Mouse (Mus musculus) ES-CJ7 (cell line): ENCODE data around the gene Fam98c.
A peak's percentile ranks its signal among the peaks of the same experiment; 100 is the strongest.
"Not testable (repeated sequence)": the region's sequence is repeated elsewhere in the genome, so short reads cannot be mapped to it uniquely, and the experiment has no call there.

Source experiments
- DNase-seq: peaks from one replicate; pipeline ENCODE4 v3.0.0; 2011; ENCODE audit warnings: low read depth, low spot score

Fam98c gene

DNA sequence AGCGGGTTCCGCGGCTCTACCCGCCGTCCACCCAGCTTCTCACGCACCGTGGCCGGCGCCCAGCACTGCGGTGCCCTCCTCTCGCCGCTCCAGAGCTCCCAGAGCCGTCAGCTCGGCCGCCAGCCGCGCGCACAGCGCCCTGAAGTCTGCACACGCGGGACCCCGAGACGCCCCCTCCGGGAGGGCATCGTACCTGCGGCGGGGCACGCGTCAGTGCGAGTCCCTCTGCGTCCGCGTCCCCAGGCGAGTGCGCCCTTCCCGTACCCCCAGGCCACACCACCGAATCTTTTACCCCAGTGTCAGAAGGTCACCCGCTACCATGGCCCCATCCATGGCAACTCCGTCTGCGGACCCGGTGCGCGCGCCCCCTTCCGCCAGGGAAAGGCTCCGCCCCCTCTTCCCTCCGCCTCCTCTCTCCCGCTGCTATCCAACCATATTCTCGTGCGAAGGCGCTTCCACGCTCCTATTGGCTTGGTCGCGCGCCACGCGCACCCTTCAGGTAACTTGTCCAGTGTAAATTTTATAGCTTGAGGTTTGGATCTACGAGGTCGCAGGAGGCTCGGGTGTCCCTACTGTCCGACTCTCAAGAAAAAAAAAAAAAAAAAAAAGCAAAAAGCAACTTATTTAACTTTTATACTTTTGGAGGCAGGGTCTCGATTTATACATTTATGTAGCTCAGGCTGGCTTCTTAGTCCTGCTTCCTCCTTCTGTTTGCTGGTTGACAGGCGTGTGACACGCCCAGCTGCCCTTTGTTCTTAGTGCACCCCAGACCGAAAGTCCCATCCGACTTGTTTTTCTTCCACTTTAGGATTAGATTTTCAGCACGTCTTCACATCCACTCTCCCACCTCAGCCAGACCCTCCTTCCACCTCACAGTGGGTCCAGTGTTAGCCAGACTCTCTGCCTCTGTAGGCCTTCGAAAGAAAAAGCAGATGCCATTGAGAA is at the start of gene Fam98c:
TSS of gene Fam98c (minus strand) at position 397 of the 945 bp plus-strand sequence.
- DNase-seq = peak; percentile 88

GRCm38 (mm10) chr7:29202577-29202976 is 46.5 kb upstream of the Fam98c start:
- DNase-seq = no peak

DNA sequence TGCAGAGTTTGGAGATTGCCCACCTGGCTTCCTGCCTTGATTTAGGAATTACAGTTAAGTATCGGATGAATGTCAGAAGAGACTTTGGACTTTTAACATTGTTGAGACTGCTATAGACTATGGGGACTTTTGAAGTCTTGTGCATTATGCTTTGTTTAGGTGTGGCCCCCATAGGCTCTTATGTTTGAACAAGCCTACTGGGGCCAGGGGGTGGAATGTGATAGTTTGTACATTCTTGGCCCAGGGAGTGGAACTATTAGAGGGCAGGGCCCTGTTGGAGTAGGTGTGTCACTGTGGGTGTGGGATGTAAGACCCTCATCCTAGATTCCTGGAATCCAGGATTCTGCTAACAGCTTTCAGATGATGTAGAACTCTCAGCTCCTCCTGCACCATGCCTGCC is 38.2 kb upstream of the Fam98c start:
- DNase-seq = not testable (repeated sequence)

- DNase-seq = not testable (repeated sequence)
These were observed 25.3 kb upstream of the Fam98c start for GRCm38 (mm10) chr7:29181323-29181722.

DNA sequence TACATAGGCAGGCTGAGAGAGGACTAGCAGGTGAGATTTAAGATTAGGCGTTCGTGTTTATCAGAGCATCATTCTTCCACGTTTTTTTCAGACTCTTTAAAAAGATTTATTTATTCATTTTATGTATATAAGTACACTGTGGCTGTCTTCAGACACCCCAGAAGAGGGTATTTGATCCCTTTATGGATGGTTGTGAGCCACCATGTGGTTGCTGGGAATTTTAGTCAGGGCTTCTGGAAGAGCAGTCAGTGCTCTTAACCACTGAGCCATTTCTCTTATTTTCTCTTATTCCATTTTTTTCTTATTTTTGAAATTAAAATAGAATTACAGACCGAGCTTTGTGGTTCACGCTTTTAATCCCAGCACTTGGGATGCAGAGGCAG is 24.8 kb upstream of the Fam98c start:
- no peak for DNase-seq

DNA sequence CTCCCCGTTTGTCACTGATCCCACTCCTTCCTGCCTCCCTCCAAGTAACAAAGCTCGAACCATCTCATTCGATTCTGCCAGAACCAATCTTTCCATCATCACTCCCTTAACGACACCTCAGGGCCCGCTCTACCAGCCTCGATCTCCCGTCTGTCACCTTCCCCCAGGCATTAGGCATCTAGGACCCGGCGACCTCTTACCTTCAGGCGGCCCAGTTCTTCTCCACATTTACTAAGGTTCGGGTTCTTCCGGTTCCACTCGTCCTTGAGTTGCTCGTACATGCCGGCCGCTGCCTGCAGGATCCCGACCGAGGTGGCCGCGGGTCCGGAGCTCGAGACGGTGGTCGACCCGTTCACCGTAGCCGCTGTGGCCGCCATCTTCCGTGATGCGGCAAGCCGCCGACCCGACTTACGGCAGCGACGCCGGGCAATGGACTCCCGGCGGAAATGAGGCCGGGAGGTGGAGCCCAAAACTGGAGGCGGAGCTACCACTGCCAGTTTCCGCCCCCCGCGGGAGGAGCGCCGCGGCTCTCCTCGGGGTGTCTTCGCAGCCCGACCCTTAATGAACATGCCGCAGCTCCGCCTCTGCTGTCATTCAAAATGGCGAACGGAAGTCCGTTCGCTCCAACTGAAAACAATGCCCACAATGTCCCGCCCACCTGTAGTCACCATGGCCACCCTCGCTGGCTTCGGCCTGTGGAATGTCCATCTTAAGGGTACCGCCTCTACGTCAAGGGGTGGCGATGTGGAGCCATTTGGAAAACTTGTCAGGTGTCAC is 24.2 kb upstream of the Fam98c start, which contains the start of gene Psmd8:
TSS of gene Psmd8 (minus strand) at position 625 of the 777 bp plus-strand sequence.
- DNase-seq = peak; percentile 99

- no peak for DNase-seq
These were observed 23.3 kb upstream of the Fam98c start for GRCm38 (mm10) chr7:29179323-29179722.

DNA sequence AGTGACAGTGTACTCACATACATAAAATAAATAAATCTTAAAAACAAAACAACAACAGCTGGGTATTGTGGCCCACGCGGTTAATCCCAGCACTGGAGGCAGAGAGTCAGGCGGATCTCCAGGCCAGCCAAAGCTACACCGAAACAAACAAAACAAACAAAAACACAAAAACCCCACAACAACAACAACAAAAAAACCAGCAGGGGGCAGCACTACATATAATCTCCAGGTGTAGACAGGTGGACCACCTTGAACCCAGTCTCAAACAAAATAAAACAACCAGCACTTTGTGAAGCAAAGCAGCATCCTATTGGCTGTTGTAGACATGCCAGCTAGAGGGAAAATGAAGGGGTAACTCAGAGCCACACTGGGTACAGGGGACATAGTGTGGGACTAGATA is 22.1 kb upstream of the Fam98c start:
- DNase-seq = peak; percentile 59

DNA sequence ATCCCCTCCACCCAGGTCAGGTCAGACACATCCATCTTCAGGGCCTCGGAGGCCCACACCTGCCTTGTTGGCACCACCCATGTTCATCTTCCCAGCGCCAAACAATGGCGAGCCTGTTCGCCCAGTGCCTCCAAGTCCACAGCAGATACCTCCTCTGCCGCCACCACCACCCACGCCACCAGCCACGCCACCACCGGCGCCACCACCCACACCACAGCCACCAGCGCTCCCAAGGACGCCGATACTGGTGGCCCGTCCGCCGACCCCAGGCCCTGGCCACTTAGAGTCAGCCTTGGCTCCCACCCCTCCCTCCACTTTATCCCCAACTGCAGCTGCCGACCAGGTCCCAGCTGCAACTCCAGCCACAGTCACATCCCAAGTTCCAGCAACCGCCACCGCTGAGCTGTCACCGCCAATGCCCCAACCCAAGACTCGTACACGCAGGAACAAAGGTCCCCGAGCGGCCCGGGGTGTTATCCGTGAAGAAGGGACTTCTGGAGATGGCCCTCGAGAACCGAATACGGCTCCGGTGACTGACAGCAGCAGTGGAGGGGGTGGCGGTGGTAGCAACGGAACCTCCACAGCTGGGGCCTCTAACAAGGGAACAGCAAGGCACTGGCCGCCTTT is 16.5 kb upstream of the Fam98c start:
- no peak for DNase-seq

GRCm38 (mm10) chr7:29171562-29172097 is 15.6 kb upstream of the Fam98c start:
- no peak for DNase-seq

- DNase-seq = no peak
These were observed 14.9 kb upstream of the Fam98c start for GRCm38 (mm10) chr7:29170755-29171561.

DNA sequence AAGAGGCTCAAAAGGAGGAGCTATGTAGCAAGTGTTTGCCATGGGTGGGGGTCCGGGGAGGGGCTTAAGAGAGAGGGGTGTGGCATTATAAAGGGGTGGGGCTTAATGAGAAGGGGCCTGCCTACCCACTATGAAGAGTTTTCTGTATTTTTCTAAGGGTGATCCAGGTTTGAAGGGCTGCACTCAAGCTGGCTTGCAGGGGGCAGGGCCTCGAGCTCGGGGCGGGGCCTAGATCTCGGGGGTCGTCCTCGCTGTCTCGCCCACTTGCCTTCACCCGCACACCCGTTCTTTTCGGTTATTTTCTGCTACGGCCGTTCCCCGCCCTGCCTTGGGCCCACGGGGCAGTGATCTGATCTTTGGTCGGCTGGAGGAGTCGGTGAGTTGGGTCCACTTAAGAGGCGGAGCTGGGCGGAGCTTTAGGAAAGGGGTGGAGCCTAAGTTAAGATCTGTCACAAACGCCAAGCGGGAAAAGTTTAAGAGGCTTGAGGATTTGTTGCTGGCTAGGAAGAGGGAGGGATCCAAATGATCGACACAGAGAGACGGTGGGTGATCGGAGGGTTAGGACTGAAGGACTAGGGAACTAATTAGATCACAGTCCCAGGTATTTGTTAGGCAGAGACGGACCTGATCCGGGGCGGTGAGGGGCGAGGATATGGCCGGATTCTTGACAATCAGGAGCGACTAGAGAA is 14.2 kb upstream of the Fam98c start, which contains the start of the genes Ggn and Spred3:
TSS of gene Ggn (plus strand) at position 145 of the 689 bp plus-strand sequence.
TSS of gene Spred3 (minus strand) at position 346 of the 689 bp plus-strand sequence.
- peak; percentile 80 for DNase-seq

GRCm38 (mm10) chr7:29169231-29170065 is 13.4 kb upstream of the Fam98c start:
- DNase-seq = peak; percentile 93

GRCm38 (mm10) chr7:29168791-29169230 is 12.8 kb upstream of the Fam98c start:
- peak; percentile 67 for DNase-seq

- peak; percentile 69 for DNase-seq
These were observed 12.2 kb upstream of the Fam98c start for GRCm38 (mm10) chr7:29168121-29168695.

DNA sequence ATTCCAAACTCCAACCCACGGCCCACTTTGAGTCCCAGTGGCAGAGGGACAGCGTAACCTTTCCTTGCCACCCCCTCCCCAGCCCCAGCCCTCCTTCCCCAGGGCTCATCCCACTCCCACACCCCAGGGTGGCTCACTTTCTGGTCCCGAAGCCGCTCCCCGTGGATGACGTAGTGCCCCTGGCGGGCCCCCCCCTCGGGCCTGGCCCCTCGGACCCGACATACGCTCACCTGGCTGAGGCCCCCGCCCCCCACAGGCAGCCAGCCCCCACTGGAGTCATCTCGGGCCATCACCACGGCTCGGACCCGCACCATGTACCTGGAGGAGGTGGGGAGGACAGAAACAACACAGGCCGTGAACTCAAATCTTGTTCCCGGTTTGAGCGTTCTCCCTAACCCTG is 11.6 kb upstream of the Fam98c start:
- DNase-seq = no peak

DNA sequence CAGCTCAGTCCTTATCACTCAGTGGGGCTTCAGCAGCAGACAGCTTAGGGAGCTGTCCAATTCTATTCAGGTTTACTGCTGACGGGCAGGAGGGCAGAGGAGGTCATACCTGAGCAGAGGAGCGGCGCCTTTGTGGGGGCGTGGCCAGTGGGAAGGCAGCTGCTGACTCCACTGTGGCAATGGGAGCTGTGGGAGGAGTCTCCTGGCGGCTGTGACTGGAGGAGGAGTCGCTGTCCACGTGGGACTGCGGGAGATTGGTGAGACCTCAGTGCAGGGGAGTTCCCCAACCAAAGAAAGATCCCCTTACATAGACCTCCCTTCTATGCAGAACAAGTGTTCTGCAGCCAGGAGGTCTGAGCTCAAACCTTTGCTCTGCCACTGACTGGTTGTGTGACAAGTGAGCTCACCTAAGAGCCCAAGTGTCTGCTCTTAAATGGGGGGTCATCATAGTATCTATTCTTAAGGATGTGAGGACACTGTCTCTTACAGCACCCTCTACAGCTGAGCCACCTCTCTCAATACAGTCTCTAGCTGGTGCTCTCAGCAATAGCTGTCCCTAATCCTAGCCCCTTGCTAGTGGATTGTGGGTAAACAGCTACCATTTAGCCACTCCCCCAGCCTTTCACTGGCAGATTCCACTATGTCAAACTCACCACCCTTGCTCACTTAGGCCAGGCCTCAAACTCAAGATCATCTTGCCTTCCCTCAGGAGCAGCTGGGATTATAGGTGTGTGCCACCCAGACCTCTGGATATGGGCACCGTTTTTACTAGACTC is 6.9 kb upstream of the Fam98c start:
- DNase-seq = peak; percentile 98

DNA sequence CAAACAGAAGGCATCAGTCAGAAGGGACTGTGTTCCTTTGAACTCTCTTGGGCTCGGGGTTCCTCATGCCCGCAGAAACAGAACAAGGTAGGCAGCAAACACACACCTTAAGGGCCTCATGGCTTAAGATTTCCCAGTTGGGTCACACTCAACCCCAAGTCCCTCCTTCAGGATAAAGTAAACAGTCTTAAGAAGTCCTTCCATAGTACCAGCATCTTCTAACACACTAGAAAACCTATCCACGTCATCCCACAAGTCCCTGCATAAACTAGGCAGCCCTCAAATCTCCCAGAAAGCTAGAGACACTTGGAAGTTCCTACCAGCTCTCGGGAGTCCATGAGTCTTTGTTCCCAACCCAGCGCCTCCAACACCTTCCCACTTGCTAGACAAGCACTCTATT is 6.3 kb upstream of the Fam98c start:
- DNase-seq = no peak
